Mouse (Mus musculus) C2C12 (cell line): ENCODE measurements around the gene Fdx1. TPM values are rescaled to one million over a fixed set of nuclear protein-coding genes. Genes with fewer than 3 reads are reported as not detected.

Experiments
- H3K27me3 ChIP-seq: one replicate; pipeline ENCODE4 v1.6.1; 2011; ENCODE audit not compliant: control insufficient read depth, insufficient read depth, insufficient read length
- H3K36me3 ChIP-seq: one replicate; pipeline ENCODE4 v1.6.1; 2011; ENCODE audit not compliant: control insufficient read depth, insufficient read depth
- H3K4me3 ChIP-seq: one replicate; pipeline ENCODE4 v1.5.1; 2011; ENCODE audit warnings: mild to moderate bottlenecking, control low read depth; ENCODE audit not compliant: poor library complexity, insufficient read depth, severe bottlenecking
- H3K79me2 ChIP-seq: one replicate; pipeline ENCODE4 v1.6.1; 2011; ENCODE audit not compliant: control insufficient read depth, insufficient read depth
- H3K79me3 ChIP-seq: one replicate; pipeline ENCODE4 v1.6.1; 2011; ENCODE audit warnings: low read depth, control low read depth
- H3ac ChIP-seq: one replicate; pipeline ENCODE3; 2011; ENCODE audit warnings: low read depth; ENCODE audit not compliant: control insufficient read depth, insufficient read length
- CEBPB ChIP-seq: IDR thresholded peaks from one replicate; pipeline ENCODE4 v1.6.1; 2011; ENCODE audit warnings: low read depth, mild to moderate bottlenecking, control low read depth, moderate library complexity
- CTCF ChIP-seq: IDR thresholded peaks from one replicate; pipeline ENCODE4 v1.5.1; 2011; ENCODE audit not compliant: control insufficient read depth, insufficient read depth, insufficient read length
- FOSL1 ChIP-seq: IDR thresholded peaks from one replicate; pipeline ENCODE4 v1.8.0; 2011; ENCODE audit warnings: mild to moderate bottlenecking, low read length; ENCODE audit not compliant: poor library complexity, insufficient read depth, severe bottlenecking
- MAX ChIP-seq: IDR thresholded peaks from one replicate; pipeline ENCODE4 v1.6.1; 2011; ENCODE audit warnings: mild to moderate bottlenecking, control low read depth
- MYOD1 ChIP-seq: IDR thresholded peaks from one replicate; pipeline ENCODE4 v1.6.1; 2011; ENCODE audit warnings: low read depth; ENCODE audit not compliant: control insufficient read depth, insufficient read length
- MYOG ChIP-seq: IDR thresholded peaks from one replicate; pipeline ENCODE4 v1.6.1; 2011; ENCODE audit not compliant: control insufficient read depth, insufficient read length; ENCODE audit errors: extremely low read depth
- USF1 ChIP-seq: IDR thresholded peaks from one replicate; pipeline ENCODE4 v1.6.1; 2011; ENCODE audit warnings: low read depth, mild to moderate bottlenecking, control low read depth, moderate library complexity
- polyA plus RNA-seq: library from polyadenylated mRNA; unstranded; fragments of >200 nt; fragmentation: generic; extraction: Trizol; gene quantifications from one replicate; pipeline ENCODE4 v1.2.1, GENCODE M21; 2012; ENCODE audit warnings: missing spikeins

Fdx1 gene
- polyA plus RNA-seq, 1 experiment, result 42.2 TPM

DNA sequence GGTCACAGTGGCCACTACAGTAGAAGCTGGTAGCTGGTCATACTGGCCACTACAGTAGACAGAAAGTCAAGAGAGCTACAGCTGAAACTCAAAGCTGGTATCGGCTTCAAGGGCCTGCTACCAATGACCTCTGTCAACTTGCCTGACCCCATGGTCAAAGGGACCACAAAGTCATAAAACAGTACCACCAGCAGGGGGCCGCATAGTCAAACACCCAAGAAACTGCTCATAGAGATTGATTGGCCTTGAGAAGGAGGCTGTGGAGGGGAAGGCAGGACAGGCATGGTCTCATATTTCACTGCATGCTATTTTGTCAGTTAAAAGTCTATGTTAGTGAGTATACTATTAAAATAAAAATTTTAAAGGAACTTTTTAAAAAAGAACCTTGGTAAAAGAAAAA is 27.5 kb upstream of the Fdx1 start:
- H3K27me3 ChIP-seq, result no peaks in the 10 kb centered on the region
- H3ac ChIP-seq, result no peak overlapping the region
- H3K36me3 ChIP-seq, result no peaks in the 10 kb centered on the region
- TF ChIP-seq MYOD1 (no peak), CEBPB (no peak), MAX (no peak), FOSL1 (no peak), CTCF (no peak), MYOG (no peak), USF1 (no peak)
- no peaks in the 10 kb centered on the region for H3K79me2 ChIP-seq
- H3K4me3 ChIP-seq, result no peak overlapping the region
- no peaks in the 10 kb centered on the region for H3K79me3 ChIP-seq

DNA sequence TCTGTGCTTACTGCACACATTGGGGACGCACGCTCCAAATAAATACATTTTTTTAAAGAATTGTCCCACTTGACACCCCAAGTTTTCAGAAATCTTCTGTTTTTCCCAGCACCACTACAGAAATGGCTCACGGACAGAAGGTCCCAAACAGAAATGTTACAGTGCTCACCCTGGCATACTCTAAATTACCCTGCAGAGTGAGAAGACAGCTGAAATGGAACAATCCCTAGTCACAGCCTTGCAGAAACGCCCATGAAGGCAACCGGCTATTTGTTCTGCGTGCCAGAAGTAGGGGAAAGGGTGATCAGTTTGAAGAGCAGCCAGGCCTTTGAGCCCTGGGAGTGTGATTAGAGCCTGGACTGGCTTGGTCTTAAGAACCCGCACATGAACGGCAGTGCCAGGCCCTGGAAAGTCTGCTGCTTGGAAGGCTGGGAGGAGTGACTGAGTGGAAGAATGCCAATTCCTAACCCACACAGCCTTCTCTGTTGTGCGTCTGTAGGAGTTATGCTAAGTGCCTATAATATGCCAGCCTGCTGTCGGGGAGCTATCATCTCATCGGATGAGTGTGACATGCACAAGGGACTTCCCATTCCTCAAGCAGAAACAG is 22.2 kb upstream of the Fdx1 start:
- TF ChIP-seq USF1 (no peak), MAX (no peak), MYOD1 (no peak), MYOG (no peak), CTCF (no peak), FOSL1 (no peak), CEBPB (no peak)
- Histone ChIP-seq H3K79me2 (no peaks in the 10 kb centered on the region), H3ac (no peak overlapping the region), H3K79me3 (no peaks in the 10 kb centered on the region), H3K4me3 (no peak overlapping the region), H3K36me3 (no peaks in the 10 kb centered on the region), H3K27me3 (no peaks in the 10 kb centered on the region)

DNA sequence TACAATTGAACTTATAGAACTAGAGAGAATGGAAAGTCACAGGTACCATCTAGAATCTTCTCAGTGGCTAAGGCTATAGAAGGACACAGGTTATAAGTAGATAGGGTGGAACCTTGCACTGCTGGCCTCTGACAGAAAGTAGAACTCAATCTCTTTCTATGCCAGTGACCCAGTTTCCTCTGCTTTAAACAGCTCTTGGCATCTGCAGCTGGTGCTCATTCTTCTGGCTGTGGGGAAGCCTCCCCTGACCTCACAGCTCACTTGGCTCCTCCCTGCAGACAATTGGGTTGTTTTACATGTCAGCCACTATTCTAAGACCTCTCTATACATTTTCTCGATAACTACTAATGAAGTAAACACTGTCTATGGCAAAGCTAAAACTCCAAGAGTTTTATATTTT is 17.8 kb upstream of the Fdx1 start:
- Histone ChIP-seq H3K79me2 (no peaks in the 10 kb centered on the region), H3K4me3 (no peak overlapping the region), H3K27me3 (no peaks in the 10 kb centered on the region), H3K36me3 (no peaks in the 10 kb centered on the region), H3K79me3 (no peaks in the 10 kb centered on the region), H3ac (no peak overlapping the region)
- TF ChIP-seq CTCF (no peak), MAX (no peak), FOSL1 (no peak), MYOG (no peak), CEBPB (no peak), MYOD1 (no peak), USF1 (no peak)

DNA sequence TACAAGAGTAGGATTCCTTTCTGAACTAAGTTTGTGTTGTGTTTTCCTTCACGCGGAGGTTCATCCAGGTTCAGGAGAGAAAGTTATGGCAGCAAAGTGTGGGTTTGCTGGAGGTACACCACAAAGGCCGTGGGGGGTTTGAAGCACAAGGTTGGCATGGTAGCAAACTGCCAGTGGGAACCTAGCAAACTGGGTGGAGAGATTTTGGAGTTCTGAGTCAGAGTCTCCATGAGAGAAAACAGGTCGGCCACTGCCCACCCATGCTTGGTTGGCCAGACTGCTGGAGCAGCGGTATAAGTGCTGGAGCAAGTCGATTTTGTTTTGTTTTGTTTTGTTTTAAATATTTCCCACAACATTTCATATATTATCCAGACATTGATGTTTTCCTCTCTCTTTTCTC is 15.9 kb upstream of the Fdx1 start:
- Histone ChIP-seq H3K4me3 (no peak overlapping the region), H3K79me2 (no peaks in the 10 kb centered on the region), H3ac (no peak overlapping the region), H3K36me3 (no peaks in the 10 kb centered on the region), H3K79me3 (no peaks in the 10 kb centered on the region), H3K27me3 (no peaks in the 10 kb centered on the region)
- TF ChIP-seq MYOG (no peak), FOSL1 (no peak), USF1 (no peak), MYOD1 (no peak), CTCF (no peak), MAX (no peak)

DNA sequence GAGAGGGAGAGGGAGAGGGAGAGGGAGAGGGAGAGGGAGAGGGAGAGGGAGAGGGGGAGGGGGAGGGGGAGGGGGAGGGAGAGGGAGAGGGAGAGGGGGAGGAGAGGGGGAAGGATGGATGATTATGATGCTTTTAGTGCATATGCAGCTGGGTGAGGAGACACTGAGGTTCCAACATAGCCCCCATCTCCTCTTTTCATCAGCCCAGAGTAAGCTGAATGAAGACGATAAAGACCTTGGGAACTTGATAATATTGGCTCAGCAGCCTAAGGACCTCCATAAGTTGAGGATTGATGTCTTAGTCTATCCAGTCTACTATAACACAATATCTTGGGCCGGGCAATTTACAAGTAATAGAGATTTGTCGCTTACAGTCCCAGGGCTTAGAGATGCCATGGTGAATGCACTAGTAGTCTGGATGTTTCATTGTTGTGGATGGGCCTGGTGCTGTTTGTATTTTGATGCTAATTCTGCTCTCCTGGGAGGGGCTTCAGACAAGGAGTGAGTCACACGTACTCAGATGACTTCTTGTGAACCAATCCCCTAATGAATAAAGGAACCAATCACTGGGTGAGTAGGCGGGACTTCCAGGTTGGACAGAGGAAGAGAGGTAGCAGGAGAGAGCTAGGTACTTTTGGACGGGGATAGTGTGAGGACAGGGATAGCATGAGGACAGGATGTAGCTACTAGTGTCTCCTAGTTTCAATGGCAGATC is 15.3 kb upstream of the Fdx1 start:
- no peaks in the 10 kb centered on the region for H3K36me3 ChIP-seq
- no peak for TF ChIP-seq CTCF
- H3ac ChIP-seq, result no peak overlapping the region
- no peaks in the 10 kb centered on the region for H3K79me3 ChIP-seq
- no peaks in the 10 kb centered on the region for H3K27me3 ChIP-seq
- H3K79me2 ChIP-seq, result no peaks in the 10 kb centered on the region
- H3K4me3 ChIP-seq, result no peak overlapping the region

DNA sequence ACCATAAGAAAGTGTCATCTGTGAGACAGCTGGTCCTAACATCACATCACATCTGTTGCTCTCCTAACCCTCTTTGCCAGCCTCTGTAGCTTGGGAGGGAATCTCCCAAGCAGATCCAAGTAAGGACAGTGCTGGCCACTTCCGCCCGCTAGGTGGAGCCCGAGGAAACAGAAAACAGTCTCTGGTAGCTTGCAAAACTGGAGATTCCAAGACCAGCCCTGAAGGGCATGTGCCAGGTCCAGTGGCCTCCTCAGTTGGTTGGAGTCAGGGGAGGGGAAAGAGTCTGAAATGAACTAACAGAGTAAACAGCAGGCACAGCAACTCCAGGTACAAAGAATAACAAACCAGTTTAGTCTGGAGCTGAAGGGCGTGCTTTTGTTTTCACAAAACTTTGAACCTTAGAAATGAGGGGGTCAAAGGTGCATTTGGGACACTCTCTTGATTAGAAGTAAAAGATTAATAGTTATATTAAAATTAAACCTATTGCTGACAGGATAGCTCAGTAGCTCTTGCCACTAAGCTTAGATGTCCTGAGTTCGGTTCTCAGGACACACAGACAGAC is 14.2 kb upstream of the Fdx1 start:
- Histone ChIP-seq H3K4me3 (no peak overlapping the region), H3K79me3 (no peaks in the 10 kb centered on the region), H3K27me3 (no peaks in the 10 kb centered on the region), H3K79me2 (no peaks in the 10 kb centered on the region), H3K36me3 (no peaks in the 10 kb centered on the region), H3ac (no peak overlapping the region)
- no peak for TF ChIP-seq FOSL1
- TF ChIP-seq CTCF, result peak; percentile 66
- peak; percentile 57 for TF ChIP-seq MYOD1
